Mouse (Mus musculus): ENCODE measurements around the gene Rab3b. TPM values are rescaled to one million over a fixed set of nuclear protein-coding genes. Genes with fewer than 3 reads are reported as not detected.

Gene Rab3b
- polyA plus RNA-seq, 1 experiment from 2014 or later, result 3.2 TPM

DNA sequence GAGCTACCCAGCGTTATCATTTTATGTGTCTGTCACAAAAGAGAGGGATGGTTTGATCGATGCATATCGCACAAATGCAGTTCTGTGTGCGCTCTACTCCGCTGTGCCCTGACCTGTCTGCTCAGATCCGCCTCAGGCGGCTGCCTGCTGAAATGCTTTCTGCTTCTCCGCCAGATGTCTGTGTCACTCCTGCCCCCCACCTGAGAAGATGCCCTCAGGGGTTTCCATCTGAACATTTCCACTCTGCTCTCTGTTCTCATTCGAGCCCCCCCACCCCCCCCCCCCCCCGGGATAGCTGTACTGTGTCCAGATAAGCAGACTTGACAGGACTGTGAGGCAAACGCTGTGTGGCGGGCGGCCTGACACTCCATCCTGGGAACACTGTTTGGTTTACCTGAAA, 5.0 kb downstream of the Rab3b start:
- Histone ChIP-seq H3K27ac (ENCODE audit: low read length) (no peak overlapping the region), H3K9me3 (ENCODE audit: low read length) (no peaks in the 10 kb centered on the region), H3K4me2 (replicated peaks; ENCODE audit: low read depth, low read length) (no peak overlapping the region), H3K4me3 (ENCODE audit: low read depth, low read length) (no peak overlapping the region), H3K9ac (replicated peaks; ENCODE audit: low read depth) (no peak overlapping the region), H3K36me3 (ENCODE audit: insufficient read depth, low read length) (no peaks in the 10 kb centered on the region), H3K27me3 (replicated peaks; ENCODE audit: insufficient read depth, low read length) (no peaks in the 10 kb centered on the region), H3K4me1 (ENCODE audit: insufficient read depth, low read depth, low read length) (no peaks in the 10 kb centered on the region)
- ATAC-seq (no peak), DNase-seq (ENCODE audit: low spot score) (no peak)
- no peak for TF ChIP-seq CTCF (IDR thresholded peaks at IDR 0.05)
- no peak for TF ChIP-seq EP300 (IDR thresholded peaks at IDR 0.05)
- 54% methylated on average over 13 of the region's 13 CpGs for WGBS

DNA sequence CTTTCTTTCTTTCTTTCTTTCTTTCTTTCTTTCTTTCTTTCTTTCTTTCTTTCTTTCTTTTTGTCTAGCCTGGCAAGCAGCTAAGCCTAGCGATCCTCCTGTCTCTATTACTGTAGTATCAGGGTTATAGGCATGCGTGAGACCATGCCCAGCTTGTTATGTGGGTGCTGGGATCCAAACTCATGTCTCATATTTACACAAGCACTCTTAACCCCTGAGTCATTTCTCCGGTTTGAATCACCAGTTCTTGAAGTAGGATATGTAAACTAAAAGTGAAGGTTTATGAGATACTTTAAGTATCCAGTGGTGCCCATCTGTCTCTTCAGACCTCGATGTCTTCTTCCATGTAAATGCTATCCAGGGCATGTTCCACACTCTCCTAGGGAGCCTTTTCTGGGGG, 8.6 kb downstream of the Rab3b start:
- H3K4me2 ChIP-seq (replicated peaks; ENCODE audit: low read depth, low read length), result no peak overlapping the region
- no peak overlapping the region for H3K4me3 ChIP-seq (ENCODE audit: low read depth, low read length)
- H3K27me3 ChIP-seq (replicated peaks; ENCODE audit: insufficient read depth, low read length), result no peaks in the 10 kb centered on the region
- TF ChIP-seq EP300 (IDR thresholded peaks at IDR 0.05) (no peak), CTCF (IDR thresholded peaks at IDR 0.05) (no peak)
- no peak for ATAC-seq
- no peaks in the 10 kb centered on the region for H3K9me3 ChIP-seq (ENCODE audit: low read length)
- no peak for DNase-seq (ENCODE audit: low spot score)
- WGBS, result 46% methylated on average over 4 of the region's 4 CpGs
- no peak overlapping the region for H3K9ac ChIP-seq (replicated peaks; ENCODE audit: low read depth)
- no peaks in the 10 kb centered on the region for H3K36me3 ChIP-seq (ENCODE audit: insufficient read depth, low read length)
- H3K4me1 ChIP-seq (ENCODE audit: insufficient read depth, low read depth, low read length), result no peaks in the 10 kb centered on the region
- H3K27ac ChIP-seq (ENCODE audit: low read length), result no peak overlapping the region

- Histone ChIP-seq H3K27ac (ENCODE audit: low read length) (no peak overlapping the region), H3K4me1 (ENCODE audit: insufficient read depth, low read depth, low read length) (no peaks in the 10 kb centered on the region), H3K4me2 (replicated peaks; ENCODE audit: low read depth, low read length) (no peak overlapping the region), H3K9me3 (ENCODE audit: low read length) (no peaks in the 10 kb centered on the region), H3K4me3 (ENCODE audit: low read depth, low read length) (no peak overlapping the region), H3K27me3 (replicated peaks; ENCODE audit: insufficient read depth, low read length) (no peaks in the 10 kb centered on the region), H3K36me3 (ENCODE audit: insufficient read depth, low read length) (no peaks in the 10 kb centered on the region), H3K9ac (replicated peaks; ENCODE audit: low read depth) (no peak overlapping the region)
- ATAC-seq, result no peak
- no peak for DNase-seq (ENCODE audit: low spot score)
- no peak for TF ChIP-seq EP300 (IDR thresholded peaks at IDR 0.05)
- no peak for TF ChIP-seq CTCF (IDR thresholded peaks at IDR 0.05)
- 80% methylated on average over 6 of the region's 6 CpGs for WGBS
Measured at GRCm38 (mm10) chr4:108890876-108891275, 12.0 kb downstream of the Rab3b start.

- DNase-seq (ENCODE audit: low spot score), result no peak
- ATAC-seq, result no peak
- Histone ChIP-seq H3K4me2 (replicated peaks; ENCODE audit: low read depth, low read length) (no peak overlapping the region), H3K27ac (ENCODE audit: low read length) (no peak overlapping the region), H3K9me3 (ENCODE audit: low read length) (no peaks in the 10 kb centered on the region), H3K9ac (replicated peaks; ENCODE audit: low read depth) (no peak overlapping the region), H3K4me1 (ENCODE audit: insufficient read depth, low read depth, low read length) (no peaks in the 10 kb centered on the region), H3K36me3 (ENCODE audit: insufficient read depth, low read length) (no peaks in the 10 kb centered on the region), H3K27me3 (replicated peaks; ENCODE audit: insufficient read depth, low read length) (no peaks in the 10 kb centered on the region), H3K4me3 (ENCODE audit: low read depth, low read length) (no peak overlapping the region)
- 81% methylated on average over 7 of the region's 7 CpGs for WGBS
- TF ChIP-seq CTCF (IDR thresholded peaks at IDR 0.05), result no peak
- no peak for TF ChIP-seq EP300 (IDR thresholded peaks at IDR 0.05)
Measured at GRCm38 (mm10) chr4:108900421-108900820, 21.6 kb downstream of the Rab3b start.

DNA sequence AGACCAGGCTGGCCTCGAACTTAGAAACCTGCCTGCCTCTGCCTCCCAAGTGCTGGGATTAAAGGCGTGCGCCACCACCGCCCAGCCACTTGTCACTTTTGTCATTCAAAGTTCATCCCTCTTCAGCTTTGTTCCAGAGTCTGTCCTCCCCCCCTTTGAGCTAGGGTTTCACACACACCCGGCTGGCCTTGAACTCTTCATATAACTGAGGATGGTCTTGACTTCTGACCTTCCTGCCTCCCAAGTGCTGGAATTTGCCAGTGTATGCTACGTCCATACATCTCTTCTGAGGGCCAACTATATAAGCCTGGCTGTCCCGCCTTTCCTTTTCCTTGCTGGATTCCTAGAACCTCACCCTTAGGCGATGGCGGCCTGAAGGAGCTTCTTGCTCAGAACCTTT, 24.0 kb downstream of the Rab3b start:
- TF ChIP-seq CTCF (IDR thresholded peaks at IDR 0.05) (no peak), EP300 (IDR thresholded peaks at IDR 0.05) (no peak)
- Histone ChIP-seq H3K4me1 (ENCODE audit: insufficient read depth, low read depth, low read length) (no peaks in the 10 kb centered on the region), H3K9ac (replicated peaks; ENCODE audit: low read depth) (no peak overlapping the region), H3K4me3 (ENCODE audit: low read depth, low read length) (no peak overlapping the region), H3K9me3 (ENCODE audit: low read length) (no peaks in the 10 kb centered on the region), H3K36me3 (ENCODE audit: insufficient read depth, low read length) (no peaks in the 10 kb centered on the region), H3K27ac (ENCODE audit: low read length) (no peak overlapping the region), H3K4me2 (replicated peaks; ENCODE audit: low read depth, low read length) (no peak overlapping the region), H3K27me3 (replicated peaks; ENCODE audit: insufficient read depth, low read length) (no peaks in the 10 kb centered on the region)
- ATAC-seq (no peak), DNase-seq (ENCODE audit: low spot score) (no peak)
- 87% methylated on average over 9 of the region's 9 CpGs for WGBS

GRCm38 (mm10) chr4:108903346-108903745, 24.5 kb downstream of the Rab3b start:
- TF ChIP-seq EP300 (IDR thresholded peaks at IDR 0.05), result no peak
- TF ChIP-seq CTCF (IDR thresholded peaks at IDR 0.05), result no peak
- Histone ChIP-seq H3K4me3 (ENCODE audit: low read depth, low read length) (no peak overlapping the region), H3K4me2 (replicated peaks; ENCODE audit: low read depth, low read length) (no peak overlapping the region), H3K9ac (replicated peaks; ENCODE audit: low read depth) (no peak overlapping the region), H3K36me3 (ENCODE audit: insufficient read depth, low read length) (no peaks in the 10 kb centered on the region), H3K27me3 (replicated peaks; ENCODE audit: insufficient read depth, low read length) (no peaks in the 10 kb centered on the region), H3K27ac (ENCODE audit: low read length) (no peak overlapping the region), H3K4me1 (ENCODE audit: insufficient read depth, low read depth, low read length) (no peaks in the 10 kb centered on the region), H3K9me3 (ENCODE audit: low read length) (no peaks in the 10 kb centered on the region)
- ATAC-seq, result no peak
- DNase-seq (ENCODE audit: low spot score), result no peak
- WGBS, result 89% methylated on average over 9 of the region's 9 CpGs

DNA sequence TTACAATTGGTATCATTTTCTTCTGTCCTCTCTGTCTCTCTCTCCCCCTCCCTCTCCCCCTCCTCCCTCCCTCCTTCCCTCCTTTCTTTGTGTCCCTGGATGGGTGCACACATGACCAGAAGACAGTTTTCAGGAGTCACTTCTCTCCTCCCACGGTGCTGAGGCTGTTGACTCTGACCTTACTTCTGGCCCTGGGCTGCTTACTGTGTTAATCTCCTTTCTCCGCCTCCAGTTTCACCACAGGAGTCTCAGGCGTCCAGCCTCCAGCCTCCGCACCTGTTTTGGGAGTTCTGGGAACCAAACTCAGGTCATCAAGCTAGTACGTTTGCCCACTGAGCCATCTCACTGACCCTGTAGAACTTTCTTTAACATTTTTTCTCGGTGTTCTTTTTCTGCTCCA, 25.2 kb downstream of the Rab3b start:
- Histone ChIP-seq H3K9me3 (ENCODE audit: low read length) (no peaks in the 10 kb centered on the region), H3K4me2 (replicated peaks; ENCODE audit: low read depth, low read length) (no peak overlapping the region), H3K27me3 (replicated peaks; ENCODE audit: insufficient read depth, low read length) (no peaks in the 10 kb centered on the region), H3K9ac (replicated peaks; ENCODE audit: low read depth) (no peak overlapping the region), H3K4me3 (ENCODE audit: low read depth, low read length) (no peak overlapping the region), H3K36me3 (ENCODE audit: insufficient read depth, low read length) (no peaks in the 10 kb centered on the region), H3K4me1 (ENCODE audit: insufficient read depth, low read depth, low read length) (no peaks in the 10 kb centered on the region), H3K27ac (ENCODE audit: low read length) (no peak overlapping the region)
- ATAC-seq (no peak), DNase-seq (ENCODE audit: low spot score) (no peak)
- no peak for TF ChIP-seq EP300 (IDR thresholded peaks at IDR 0.05)
- TF ChIP-seq CTCF (IDR thresholded peaks at IDR 0.05), result no peak
- WGBS, result 51% methylated on average over 6 of the region's 6 CpGs
